Mouse (Mus musculus): ENCODE measurements around the gene Polr2e.
A peak's percentile ranks its signal among the peaks of the same experiment; 100 is the strongest.
"Not testable (repeated sequence)": the region's sequence is repeated elsewhere in the genome, so short reads cannot be mapped to it uniquely, and the experiment has no call there.

Polr2e gene

GRCm38 (mm10) chr10:80056976-80057682 is 17.5 kb upstream of the Polr2e start:
- no peak for DNase-seq

- no peak for DNase-seq
Observed at GRCm38 (mm10) chr10:80056506-80056905, 16.9 kb upstream of the Polr2e start.

DNA sequence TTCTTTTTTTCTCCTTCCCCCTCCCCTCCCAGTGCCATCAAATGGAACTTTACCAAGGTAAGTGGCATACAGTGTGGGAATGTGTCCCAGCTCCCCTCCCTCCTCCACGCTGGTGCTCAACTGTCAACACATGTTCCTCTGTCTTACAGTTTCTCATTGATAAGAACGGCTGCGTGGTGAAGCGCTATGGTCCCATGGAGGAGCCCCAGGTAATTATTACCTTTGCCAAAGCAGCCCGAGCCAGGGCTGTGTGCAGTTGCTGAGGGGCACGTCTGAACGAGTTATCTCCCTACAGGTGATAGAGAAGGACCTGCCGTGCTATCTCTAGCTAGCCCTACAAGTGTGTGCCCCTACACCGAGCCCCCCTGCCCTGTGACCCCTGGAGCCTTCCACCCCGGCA is 16.3 kb upstream of the Polr2e start:
- no peak for DNase-seq

GRCm38 (mm10) chr10:80055364-80055763 is 15.8 kb upstream of the Polr2e start:
- no peak for DNase-seq

GRCm38 (mm10) chr10:80054911-80055310 is 15.3 kb upstream of the Polr2e start:
- not testable (repeated sequence) for DNase-seq

GRCm38 (mm10) chr10:80053831-80054815 is 14.5 kb upstream of the Polr2e start:
- DNase-seq, result peak; percentile 76 to 88

GRCm38 (mm10) chr10:80053259-80053780 is 13.7 kb upstream of the Polr2e start:
- DNase-seq, result peak; percentile 100

DNA sequence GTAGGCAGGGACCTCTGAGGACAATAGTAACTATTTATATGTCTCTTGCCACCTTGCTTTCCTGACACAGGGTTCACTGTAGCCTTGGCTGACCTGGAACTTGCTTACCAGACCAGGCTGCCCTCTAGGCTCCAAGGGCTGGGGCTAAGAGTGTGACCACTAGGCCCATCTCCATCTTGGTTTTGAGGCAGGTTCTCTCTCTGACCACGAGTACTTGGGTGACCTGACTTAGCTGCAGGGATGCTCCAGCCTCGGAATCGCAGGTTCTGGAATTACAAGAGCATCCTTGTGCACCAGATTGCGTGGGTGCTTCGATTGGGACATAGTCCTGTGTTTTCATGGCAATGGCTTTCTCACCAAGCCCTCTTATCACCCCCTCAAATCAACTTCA is 12.8 kb upstream of the Polr2e start:
- DNase-seq, result no peak

DNA sequence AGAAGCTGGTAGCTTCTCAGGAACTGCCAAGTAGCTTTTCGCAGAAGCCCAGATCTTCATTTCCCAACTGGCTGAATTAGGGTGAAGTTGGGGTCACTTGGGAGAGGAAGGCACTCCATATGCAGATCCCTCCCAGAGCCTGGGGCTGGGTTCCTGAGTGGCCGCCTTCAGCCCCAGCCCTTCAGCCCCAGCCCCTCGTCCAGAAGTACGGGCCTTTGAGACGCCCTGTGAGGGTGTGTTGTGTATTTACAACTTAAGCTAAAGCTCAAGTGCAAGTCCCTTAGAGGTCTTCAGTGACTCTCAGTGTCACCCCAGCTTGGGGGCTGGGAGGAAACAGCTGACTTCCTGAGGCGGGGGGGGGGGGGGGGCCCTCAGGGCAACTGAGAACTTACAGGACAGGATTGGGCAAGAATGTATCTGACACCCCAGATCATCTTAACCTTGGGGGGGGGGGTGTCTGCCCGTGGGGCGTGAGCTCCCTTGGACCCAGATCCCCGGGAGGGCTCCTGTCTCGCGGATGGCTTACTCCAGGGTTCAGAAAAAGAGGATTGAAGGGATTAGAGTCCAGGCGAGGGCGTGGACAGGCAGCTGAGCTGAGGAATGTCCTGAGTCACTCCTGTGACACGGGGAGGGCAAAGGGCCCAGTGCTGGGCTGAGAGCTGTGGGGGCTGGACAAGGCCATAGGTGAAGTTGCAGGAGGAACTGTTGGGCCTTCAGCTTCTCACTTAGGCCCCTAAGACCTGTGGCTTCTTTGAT is 12.2 kb upstream of the Polr2e start:
- DNase-seq, result peak; percentile 89 to 96

- peak; percentile 49 to 70 for DNase-seq
Observed at GRCm38 (mm10) chr10:80050885-80051617, 11.5 kb upstream of the Polr2e start.

DNA sequence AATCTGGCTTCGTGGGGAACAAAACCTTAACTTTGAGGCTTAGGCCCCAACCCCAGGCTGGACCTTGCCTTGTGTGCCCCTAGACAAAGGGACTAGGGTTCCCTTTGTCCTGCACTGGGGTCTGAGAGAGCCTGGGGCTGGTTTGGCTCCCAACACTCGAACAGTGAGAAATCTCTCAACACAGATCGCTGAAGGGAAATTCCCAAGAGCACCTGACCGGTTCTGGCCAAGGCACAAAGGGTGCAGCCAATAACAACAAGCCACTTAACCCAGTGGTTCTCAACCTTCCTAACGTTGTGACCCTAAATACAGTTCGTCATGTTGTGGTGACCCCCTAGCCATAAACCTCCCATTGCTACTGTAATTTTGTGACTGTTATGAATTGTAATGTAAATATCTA is 10.6 kb upstream of the Polr2e start:
- DNase-seq, result peak in 1 of 2 experiments; percentile 28

- no peak for DNase-seq
Observed at GRCm38 (mm10) chr10:80048834-80049233, 9.2 kb upstream of the Polr2e start.

GRCm38 (mm10) chr10:80048396-80048795 is 8.8 kb upstream of the Polr2e start:
- DNase-seq, result no peak

GRCm38 (mm10) chr10:80047041-80047565 is 7.5 kb upstream of the Polr2e start, which contains the start of gene Gpx4:
Gene Gpx4 (plus strand): TSS chr10:80047166.
- DNase-seq, result peak; percentile 35 to 76

GRCm38 (mm10) chr10:80045766-80046165 is 6.2 kb upstream of the Polr2e start:
- no peak for DNase-seq

- DNase-seq, result not testable (repeated sequence)
Observed at GRCm38 (mm10) chr10:80045364-80045763, 5.8 kb upstream of the Polr2e start.

DNA sequence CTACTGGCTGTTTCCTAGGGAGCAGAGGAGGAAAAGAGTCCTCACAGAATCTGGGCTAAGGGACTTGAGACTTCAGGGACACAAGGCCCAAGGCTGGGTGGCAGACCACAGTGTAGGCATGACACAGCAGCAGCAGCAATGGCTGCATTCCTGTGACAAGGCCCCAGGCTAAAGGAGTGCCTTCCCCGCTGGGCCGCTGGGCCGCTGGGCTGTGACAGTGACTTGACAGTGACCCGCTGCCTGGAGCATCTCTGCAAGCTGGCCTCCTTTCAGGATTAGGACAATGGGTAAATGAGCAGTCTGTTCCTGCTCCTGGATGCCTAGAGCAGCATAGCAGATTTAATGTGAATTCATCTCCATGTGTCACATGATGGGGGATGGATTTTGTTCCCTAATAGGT is 4.5 kb upstream of the Polr2e start:
- DNase-seq, result no peak

DNA sequence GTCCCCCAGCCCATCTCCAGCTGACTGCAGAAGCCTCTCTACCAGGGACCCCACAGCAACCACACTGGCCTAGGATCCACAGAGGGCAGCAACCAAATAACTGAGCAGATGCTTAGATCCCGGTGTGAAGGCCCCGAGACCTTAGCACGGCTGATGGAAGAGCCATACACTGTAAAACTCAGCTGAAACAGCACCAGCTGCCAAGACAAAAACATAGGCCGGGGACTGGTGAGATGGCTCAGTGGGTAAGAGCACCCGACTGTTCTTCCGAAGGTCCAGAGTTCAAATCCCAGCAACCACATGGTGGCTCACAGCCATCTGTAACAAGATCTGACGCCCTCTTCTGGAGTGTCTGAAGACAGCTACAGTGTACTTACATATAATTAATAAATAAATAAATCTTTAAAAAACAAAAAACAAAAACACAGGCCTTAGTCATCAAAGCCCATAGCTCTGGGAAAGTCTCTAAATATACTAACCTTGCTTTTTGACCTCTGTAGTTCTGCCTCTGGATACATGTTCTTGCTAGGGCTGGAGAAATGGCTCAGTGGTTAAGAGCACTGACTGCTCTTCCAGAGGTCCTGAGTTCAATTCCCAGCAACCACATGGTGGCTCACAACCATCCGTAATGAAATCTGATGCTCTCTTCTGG is 1.9 kb upstream of the Polr2e start:
- not testable (repeated sequence) for DNase-seq

DNA sequence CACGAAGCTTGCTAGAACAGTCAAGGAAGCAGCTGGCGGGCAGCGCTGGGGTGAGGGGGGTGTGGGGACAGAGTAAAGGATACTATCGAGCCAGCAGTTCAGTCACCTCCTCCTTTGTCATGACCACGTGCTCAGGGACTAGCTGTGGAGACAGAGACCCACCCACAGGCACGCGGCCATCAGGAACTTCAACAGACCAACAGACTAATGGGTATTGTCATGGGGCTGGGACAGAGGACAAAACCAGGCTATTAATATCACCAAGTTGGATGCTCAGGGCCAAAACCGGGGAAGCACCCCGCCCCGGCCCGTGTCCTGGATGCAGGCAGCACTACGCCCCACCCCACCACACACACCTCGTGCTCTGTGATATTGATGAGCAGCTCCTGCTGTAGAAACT is 2.8 kb downstream of the Polr2e start:
- peak in 1 of 2 experiments; percentile 73 for DNase-seq

- DNase-seq, result no peak
Observed at GRCm38 (mm10) chr10:80035686-80036085, 3.9 kb downstream of the Polr2e start.

GRCm38 (mm10) chr10:80035148-80035547 is 4.4 kb downstream of the Polr2e start:
- no peak for DNase-seq

Measured in kidney, postnatal 25 days (tissue).